Mouse (Mus musculus) urinary bladder, postnatal 14 days (tissue): ENCODE results near the gene Sema4a.

Source experiments
- DNase-seq: peaks from one replicate; pipeline ENCODE4 v3.0.0; 2021; ENCODE audit warnings: low spot score

The Sema4a gene

DNA sequence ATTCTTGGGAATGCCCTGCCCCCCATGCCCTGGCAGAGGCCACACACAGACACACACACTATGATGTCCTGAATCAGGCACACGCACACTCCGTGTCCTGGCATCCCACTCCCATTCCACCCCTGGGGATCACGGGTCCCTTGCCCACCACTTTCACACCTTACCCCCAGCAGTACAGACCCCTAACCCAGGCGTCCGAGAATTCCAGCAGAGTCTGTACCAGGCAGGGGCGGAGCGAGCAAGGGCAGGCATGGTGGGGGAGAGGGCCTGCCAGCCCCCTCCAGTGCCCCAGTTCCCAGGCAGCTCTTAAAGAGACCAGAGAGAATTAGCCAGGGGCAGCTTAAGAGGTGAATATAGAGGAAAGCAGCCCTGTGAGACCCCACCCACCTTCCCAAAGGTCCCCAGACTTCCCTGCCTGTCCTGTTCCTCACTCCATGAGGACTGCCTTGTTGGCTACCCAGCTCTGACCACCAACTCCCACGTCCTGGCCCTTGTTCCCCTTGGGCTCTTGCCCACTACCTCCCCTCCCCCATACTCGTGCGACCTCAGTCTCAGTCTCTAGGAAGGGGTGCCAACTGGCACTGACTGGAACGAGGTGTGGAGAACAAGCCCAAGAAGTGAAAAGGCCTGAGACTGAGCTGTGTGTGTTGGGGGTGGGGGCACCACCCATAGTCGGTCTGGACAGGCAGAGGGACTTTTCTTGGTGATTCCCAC is at the start of gene Sema4a:
Sema4a (minus strand) TSS at position 200 of the 714 bp plus-strand sequence.
- DNase-seq, result no peak

DNA sequence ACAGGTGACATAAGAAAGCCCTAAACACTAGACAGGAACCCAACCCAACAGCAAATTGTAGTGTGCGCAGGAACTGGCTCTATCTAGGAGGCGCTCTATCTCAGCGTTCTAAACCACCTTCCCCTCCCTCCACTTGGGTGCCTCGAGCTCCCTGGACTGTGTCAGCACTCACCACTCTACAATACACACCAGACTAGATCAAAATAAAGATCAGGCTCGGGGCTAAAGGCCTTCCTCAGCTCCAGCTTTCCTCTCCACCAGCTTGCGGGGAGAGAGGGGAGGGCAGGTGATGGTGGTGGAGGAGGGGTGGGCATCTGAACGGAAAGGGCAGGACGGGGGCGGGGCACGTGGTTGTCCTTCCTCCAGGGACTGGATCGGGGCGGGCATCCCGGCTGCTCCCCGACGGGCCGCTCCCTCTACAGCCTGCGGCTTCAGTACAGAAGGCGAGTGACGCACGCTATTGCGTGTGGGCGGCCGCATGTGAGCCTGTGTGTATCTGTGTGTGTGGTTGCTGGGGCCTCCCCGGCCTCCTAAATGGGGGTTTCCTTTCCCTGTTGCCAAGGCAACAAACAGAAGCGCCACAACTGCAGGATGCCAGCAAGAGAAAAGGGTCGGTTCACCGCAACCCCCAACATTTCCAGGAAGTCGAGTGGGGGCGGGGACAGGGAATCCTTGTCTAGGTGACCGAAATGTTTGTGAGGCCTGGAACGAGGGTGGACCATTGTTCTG is 48.9 kb upstream of the Sema4a start, which contains the start of gene Lmna:
Lmna (minus strand) TSS at position 265 of the 729 bp plus-strand sequence.
- peak; percentile 97 for DNase-seq

DNA sequence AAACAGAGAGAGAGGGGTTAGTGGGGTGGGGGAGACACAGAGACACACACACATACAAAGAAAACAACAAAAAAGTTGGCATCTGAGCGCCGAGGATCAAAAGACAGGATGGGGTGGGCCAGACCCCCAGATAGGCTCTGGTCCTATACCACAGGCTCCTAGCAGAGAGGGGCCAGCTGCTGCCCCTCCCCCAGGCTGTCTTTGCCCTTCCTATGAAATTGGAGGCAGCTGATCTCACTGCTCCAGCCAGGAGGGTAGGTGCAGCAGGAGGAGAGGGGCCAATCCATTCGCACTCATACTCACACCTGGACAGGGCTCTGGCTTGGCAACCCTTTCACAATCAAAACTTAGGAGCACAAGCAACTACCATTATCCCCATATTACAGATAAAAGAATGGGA is 48.3 kb upstream of the Sema4a start:
- DNase-seq, result no peak

DNA sequence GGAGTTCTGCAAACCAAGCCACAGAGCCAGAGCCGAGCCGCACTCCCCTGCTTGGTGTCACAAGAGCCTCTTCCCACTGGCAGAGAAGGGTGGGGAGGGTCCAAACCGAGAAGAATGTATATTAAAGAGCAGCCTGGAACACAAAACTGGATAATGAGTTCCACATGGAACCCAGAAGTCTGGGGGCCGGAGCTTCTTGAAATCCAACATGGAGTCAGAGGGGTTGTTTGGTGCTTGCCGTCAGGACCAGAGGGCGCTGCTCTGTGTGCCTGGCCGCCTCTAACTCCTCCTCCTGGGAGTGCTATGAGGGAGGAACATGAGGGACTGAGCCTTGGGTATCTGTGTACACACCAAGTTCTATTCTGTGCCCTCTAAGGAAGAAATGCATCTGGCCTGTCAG is 44.8 kb upstream of the Sema4a start:
- no peak for DNase-seq

DNA sequence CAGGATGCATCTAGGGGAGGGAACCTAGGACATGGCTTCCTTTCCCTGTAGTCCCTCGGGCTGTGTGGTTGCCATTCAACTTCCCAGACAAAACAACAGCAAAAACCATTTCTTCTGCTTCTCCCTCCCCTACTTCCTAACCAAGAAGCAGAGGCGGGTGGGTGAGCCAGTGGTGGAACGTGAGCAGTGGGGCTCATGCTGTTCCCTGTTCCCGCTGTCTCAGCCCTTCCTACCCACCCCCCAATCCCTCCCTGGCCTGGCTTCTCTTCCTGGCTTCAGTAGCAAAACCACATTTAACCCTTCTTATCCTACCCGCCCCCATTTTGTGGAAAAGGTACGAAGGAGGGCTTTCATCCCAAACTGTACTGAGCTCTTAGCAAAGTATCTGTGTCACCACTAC is 44.1 kb upstream of the Sema4a start:
- no peak for DNase-seq

DNA sequence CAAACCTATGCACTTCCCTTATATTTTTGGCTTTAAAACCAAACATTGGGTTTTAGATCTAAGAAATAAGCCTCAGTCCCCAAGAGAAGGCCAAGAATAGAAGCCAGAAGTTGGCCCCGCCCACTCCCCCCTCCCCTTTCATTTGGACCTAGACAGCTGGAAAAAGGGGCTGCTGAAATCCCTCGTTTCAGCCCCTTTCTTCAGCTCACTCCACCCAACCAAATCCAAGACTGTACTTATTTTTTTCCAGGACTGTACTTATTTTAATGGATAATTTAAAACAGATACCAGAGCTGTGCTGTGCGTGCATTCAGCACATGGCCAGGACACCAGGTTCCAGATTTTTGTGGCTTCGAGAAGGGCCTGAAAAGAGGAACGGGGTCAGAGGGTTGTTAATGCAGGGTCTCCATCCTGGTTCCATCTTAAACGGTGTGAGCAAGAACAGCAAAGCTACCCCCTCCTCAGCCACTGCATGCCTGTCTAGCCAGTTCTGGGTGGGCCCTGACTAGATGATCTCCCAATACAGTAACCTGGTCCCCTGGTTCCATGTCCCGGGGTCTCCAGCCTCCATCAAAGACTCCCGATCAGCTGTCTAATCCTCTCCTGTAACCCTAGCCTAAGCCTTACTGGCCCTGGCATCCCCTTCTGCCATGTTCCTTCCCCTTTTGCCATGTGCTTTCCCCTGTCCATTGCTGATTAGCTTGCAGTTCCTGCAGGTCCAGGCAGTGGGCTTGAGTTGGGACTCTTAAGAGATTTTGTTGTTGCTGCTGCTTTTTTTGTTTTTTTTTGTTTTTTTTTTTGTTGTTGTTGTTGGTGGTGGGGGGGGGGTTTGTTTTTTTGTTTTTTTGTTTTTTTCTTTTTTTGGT is 43.1 kb upstream of the Sema4a start:
- DNase-seq, result no peak

DNA sequence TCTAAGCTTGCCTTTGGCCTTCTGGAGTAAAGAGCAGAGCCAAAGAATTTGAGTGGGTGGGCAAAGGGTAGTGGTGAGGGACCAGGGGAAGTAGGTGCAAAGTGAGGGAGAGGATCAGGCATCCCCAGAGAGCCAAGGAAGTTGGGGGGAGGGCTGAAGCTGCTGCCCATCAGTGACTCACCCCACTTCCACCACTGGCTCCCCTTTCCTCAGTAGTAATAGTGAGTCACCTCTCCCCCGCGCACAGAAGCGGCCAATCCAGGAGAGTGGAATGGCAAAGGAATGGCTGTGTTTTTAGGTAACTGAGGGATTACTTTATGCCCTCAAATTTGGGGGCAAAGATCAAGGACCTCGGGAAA is 42.5 kb upstream of the Sema4a start:
- peak; percentile 86 for DNase-seq

DNA sequence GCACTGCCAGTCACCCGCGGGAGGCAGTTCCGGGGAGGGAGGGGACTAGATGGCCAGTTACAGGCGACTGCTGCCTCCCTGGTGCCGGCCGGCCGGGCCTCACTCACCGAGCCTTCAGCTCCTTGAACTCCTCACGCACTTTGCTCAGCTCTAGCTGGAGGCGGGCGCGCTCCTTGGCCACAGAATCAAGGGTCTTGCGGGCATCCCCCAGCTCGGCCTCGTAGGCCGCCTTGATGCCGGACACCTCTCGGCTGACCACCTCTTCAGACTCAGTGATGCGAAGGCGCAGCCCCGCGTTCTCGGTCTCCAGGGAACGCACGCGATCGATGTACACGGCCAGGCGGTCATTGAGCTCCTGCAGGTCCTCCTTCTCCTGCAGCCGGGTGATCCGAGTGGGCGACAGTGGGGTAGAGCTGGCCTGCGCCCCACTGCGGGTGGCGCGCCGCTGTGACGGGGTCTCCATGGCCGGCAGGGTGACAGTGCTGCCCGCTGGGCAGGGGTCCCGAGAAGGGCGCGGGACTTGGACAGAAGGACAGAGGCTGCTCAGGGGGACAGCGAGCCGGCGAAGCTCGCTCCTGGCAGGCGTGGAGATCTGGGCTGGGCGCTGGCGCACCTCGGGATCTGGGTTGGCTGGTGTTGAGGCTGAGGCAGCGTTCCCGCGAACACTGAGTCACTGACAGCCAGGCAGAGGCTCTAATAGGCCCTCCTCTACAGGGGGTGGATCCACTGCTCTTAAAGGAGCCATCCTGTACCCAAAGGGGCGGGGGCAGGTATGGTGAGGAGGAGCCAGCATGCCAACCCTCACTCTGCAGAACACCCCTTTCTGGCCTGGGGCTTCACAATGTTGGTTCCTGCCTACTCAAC is 41.9 kb upstream of the Sema4a start:
- DNase-seq, result peak; percentile 95

DNA sequence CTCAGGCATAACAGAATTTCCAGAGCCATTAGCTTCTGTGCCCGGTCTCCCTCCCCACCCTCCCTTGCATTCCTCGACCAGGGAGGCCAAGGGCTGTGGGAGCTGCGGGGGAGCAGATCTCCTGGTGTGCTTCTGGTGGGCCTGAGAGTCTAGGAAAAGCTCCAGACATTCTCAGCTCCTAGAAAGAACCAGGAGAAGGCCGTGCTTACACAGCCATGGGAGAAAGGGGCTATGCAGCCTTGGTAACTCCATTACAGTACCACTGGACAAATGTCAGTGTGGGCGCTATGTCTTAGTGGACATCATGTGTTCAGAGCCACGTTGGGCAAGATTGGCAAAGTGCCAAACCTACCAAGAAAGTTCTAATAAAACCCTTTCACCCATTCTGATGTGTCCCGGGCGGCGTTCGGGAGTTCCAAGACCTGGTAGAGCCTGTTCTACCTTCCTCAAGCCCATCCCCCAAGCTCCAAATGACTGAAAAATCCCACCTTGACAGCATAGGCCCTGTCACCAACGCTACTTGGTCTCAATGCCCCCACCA is 41.1 kb upstream of the Sema4a start:
- peak; percentile 72 for DNase-seq

DNA sequence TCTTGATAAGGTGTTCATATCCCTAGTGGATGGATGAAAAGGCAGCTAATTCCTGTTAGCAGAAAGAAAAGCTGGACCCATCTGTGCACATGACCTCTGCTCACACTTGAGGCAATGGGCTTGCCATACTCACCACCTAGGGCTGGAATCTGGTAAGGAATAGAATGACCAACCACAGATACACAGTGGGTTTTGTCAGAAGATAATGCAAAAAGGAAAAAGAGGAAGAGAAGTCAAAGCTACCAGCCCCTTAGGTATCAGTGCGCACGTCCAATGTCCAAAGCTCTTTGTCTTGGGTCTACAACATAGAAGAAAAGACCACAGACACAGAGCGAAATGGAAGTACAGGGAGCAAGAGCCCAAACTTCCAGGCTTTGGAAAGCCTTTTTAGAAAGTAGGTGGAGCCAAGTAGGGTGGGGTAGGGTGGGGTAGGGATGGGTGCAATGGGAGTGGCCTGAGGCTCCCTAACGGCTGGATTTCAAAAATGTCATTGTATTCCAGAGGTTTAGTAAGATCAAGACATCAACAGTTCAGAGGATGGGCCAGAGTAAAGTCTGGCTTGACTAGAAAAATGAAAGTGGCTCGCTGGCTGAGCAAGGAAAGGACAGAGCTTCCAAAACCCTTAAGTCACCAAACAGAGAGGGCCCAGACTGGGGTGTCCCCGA is 40.5 kb upstream of the Sema4a start:
- DNase-seq, result no peak

DNA sequence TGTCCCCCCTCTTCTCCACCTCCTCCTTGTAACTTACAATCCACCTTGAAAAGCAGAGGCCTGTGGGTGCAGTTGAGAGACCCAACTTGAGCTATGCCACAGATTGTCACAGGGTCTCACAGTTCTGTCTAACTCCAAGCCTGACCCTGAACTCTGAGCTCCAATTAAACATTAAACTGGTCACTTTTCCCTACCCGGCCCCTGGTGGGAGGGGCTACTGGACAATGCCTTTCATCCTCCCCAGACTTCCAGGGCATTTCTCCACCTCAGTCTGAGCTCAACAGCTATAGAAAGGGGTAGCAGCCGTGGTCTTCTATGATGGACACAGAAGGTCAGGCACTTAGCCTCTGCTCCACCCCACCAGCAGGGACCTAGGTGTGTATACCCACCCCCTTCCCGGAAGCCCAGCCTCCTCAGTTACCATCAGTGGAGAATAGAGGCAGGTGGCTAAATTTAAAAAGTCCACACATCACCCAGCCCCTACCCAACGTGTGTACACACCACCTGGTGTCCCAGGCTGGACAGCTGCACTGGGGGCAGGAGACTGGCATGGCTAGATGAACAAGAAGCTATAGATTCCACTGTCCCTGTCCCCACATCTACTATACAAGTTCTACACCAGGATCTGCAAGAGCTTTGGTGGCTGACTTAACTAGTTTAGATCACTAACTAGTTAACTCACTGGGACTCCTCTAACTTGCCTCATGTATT is 39.8 kb upstream of the Sema4a start:
- DNase-seq, result no peak

DNA sequence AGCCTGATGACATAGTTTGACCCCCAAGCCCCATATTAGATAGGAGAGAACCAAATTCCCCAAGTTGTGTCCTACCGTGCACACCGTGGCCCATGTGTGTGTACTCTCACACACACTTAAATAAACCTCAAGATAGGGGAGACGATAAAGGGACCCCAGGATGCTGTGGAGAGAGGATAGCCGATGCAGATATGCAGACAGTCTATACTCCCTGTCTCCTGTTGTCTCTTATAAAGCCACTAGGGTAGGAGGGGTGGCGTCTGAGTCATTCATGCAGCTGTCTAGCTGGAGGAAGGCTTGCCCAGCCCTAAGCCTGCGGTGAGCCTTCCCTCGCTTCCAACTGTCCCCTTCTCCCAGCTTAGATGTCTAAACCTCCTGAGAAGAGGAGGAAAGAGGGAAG is 39.1 kb upstream of the Sema4a start:
- no peak for DNase-seq

DNA sequence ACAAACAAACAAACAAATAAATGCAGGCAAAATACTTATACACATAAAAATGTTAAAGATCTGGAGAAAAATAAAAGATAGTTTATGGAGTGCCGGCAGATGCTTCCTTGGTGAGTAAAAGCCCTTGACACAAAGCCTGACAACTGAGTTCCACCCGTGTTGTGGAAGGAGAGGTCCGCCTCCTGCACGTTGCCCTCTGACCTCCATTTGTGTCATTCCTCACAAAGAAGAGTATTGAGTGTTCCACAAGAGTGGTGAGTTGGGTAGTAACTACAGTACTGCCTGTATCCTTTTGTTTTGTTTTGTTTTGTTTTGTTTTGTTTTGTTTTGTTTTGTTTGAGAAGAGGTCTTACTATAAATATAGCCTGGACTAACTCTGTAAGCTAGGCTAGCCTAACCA is 38.6 kb upstream of the Sema4a start:
- no peak for DNase-seq

DNA sequence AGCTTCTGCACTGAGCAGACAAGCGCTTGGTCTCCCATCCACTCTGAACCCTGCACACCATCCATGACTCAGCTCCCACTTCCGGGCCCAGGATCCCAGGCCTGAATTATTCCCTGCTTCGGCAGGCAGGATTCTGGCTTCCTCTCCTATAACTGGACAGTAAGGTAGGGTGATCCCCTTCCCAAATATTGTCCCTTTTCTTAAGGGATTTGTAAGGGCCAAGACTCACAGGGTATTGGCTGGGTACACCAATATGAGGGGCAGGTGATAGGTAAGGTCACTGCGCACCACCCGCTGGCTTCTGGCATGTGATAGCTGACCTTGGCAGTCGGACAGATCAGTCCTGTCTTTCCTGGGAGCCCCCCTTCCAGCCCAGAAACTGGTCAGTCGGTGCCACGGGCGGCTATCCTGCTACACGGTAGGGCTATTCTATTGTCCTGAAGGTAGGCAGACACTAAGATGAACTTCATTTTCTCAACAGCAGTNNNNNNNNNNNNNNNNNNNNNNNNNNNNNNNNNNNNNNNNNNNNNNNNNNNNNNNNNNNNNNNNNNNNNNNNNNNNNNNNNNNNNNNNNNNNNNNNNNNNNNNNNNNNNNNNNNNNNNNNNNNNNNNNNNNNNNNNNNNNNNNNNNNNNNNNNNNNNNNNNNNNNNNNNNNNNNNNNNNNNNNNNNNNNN is 34.9 kb upstream of the Sema4a start:
- no peak for DNase-seq

DNA sequence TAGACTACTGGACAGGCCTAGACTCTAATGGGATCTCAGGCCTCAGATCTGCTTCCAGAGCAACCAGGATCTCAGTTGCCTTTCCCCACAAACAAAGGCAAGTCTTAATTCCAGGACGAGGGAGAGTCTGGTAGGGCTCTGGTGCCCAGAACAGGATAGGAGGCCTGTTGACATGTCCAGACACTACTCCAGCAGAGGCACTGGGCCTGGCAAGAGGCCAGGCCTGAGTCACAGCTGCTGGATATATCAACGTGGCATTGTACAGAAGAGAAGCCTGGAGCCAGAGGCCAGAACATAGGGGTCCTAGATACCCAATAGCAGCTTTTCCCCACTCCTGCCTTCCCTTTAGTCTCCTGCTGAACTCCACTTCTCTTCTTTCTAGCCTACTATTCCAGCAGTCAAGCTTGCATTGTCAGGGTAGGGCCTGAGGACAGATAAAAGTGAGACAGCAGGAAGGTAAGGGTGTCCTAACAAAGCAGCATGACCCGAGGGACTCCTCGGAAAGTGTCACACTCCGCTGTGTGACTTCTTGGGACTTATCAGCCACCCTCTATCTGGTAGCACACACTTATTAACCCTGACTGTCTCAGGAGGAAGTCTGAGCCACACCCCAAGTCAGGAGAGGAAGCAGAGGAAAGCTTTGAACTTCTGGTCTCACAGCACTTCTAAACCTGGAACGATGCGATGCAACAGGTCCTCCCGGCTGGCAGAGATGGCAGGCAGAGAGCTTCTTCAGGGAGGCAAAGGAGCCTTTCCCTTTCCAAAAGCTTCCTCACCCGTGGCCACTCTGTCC is 34.0 kb upstream of the Sema4a start:
- DNase-seq, result peak; percentile 82

DNA sequence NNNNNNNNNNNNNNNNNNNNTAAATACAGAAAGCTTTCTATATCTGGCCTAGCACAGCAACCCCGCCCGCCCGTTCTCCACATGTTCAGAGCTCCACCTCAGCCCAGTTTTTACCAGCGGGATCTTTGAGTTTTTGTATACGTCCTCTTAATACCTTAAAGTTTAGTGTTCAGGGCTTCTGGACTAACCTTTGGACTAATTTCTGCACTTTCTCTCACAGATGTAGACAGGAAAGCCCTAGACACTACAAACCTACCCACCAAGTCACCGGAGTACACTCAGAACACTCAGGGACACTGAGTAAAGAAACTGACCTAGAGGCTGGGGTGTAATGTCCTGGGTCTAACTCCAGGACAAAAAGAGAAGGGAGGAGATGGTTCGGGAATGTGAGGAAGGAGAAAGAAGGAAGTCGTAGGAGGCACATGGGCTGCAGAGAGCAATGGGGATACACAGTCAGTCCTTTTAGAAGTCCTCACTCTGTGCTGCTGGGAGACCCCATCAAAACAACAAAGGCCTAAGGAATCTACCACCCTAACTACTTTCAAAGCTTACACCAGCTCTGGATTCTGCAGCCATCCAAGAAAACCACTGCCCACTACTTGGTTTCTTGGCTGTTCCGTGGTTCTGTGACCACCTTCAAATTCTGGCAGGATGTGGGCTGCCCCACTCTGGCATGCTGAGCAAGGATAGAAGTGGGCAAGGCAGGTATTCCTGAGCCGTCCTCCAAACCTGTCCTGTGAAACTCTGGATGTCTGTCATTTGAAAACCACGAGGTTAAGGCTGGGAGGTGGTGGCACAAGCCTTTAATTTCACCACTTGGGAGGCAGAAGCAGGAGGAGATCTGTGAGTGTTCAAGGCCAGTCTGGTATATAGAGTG is 33.0 kb upstream of the Sema4a start:
- DNase-seq, result no peak

DNA sequence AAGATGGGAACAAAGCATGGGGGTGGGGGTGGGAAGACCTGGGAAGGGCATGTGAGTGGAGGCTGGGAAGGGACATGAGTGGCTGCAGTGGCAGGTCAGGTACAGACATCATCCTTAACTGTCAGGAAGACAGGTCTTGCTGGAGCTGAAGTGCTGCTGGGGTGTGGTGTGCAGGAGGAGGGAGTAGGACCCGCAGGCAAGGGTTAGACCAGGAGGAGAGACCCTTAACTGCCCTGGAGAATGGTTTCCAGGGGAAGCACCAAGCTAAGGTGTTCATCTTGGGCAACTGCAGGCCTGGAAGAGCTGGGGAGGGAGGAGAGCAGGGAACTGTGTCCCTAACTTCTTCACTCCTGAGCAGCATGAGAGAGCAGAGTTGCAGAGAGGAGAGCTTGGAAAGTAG is 26.4 kb upstream of the Sema4a start:
- DNase-seq, result no peak

DNA sequence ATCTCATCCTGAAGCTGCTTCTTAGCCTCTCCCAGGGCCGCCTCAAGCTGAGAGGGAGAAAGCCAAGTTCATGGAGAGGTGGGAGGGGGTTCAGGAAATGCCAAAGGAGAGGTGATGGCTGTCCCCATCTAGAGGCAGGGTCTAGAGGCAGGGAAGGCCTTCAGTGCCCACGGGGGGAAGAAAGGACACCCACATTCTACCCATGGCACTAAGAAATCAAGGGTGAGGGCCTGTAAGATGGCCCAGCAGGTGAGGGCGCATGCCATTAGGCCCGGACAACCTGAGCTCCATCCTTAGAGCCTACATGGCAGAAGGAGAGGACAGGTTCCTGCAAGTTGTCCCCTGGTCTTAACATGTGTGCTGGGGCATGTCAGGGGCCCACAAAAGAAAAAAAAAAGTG is 25.9 kb upstream of the Sema4a start:
- no peak for DNase-seq
